Mouse (Mus musculus) heart, postnatal 10 days (tissue): ENCODE measurements around the gene Hba-a2. TPM values are rescaled to one million over a fixed set of nuclear protein-coding genes. Genes with fewer than 3 reads are reported as not detected.
"Not testable (repeated sequence)": the region's sequence is repeated elsewhere in the genome, so short reads cannot be mapped to it uniquely, and the experiment has no call there.

Experiments
- DNase-seq, 2 experiments: peaks; one replicate each; pipeline ENCODE4 v3.0.0; 2021
- intact Hi-C: fragments of 180-260 bp; cut with DNase I; formaldehyde crosslinking; loops from one replicate; pipeline ENCODE4 v1.15.1; 2025
- total RNA-seq, 2 experiments: library from RNA; stranded (reverse); gene quantifications; 2 replicates each; pipeline ENCODE4 v1.2.3; 2021

Hba-a2 gene
- total RNA-seq = 1,000 to 10,000 TPM; 3,875 to 8,514 TPM

DNA sequence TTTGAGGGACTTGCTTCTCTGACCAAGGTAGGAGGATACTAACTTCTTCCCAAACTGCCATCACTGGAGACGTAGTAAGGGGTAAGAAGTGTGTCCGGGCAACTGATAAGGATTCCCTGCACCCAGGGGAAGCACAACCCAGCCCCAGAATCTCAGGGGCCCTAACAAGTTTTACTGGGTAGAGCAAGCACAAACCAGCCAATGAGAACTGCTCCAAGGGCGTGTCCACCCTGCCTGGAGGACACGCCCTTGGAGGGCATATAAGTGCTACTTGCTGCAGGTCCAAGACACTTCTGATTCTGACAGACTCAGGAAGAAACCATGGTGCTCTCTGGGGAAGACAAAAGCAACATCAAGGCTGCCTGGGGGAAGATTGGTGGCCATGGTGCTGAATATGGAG is at the start of gene Hba-a2:
Hba-a2 (plus strand) TSS at position 287 of the 400 bp plus-strand sequence.
- DNase-seq, intact Hi-C loops: not testable (repeated sequence)

GRCm38 (mm10) chr11:32247068-32247467 is 49.2 kb upstream of the Hba-a2 start:
- intact Hi-C loops = no loop called here

DNA sequence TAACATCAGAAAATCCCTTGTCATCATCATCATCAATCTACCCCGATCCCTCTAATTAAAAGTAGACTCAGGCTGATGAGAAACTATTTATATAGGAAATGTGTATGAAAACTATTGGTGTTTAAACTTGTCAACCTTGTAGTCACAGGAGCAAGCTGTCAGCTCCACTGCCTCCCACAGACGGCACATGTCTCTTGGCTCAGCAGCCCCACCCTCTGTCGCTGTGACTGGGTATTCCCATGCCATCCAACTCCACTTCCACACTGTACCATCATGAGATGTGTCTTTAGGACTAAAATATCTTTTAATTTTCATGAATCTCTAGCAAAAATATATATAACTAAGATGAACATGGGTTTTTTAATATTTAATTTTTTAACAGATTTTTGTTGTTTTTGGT is 47.9 kb upstream of the Hba-a2 start:
- intact Hi-C loops = no loop called here
- DNase-seq = no peak

More at GRCm38 (mm10) chr11:32247068-32247467, 49.2 kb upstream of the Hba-a2 start:
- DNase-seq = no peak

DNA sequence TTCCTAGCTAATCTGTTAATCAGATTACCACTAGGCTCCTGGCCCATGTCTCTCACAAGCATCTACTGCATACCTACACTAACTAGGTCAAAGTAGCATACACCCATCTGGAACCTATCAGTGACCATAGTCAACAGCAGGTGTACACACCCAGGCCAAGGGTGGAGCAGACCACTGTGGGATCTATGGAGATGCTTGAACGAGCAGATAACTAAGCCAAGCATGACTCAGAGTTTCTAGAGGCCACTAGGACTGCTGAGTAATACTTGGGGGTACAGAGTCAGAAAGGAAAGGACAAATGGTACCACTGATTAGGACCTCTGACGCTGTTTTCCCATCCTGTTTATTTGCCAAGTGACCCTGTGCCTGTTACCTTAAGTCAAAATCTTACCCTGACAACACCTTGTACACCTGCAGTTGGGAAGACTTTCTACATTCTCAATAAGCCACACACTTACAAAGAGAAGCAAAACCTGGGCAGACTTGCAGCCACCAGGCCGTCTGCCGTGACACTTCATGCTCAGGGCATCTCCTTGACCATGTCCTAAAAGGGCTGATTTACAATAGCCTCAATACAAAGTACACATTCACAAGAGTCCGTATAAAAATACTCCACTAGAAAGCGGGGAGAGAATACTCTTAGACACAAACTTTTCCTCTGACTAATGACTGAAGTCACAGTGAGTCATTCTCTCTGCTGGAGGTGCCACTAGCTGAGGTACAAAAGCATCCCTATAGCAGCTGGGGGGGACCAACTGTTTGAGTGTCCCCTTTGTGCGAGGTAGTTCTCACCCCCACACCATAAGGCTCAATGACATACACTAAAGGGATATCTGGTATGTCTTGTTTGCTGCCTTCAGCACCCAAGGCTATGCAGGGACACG is 45.2 kb upstream of the Hba-a2 start:
- intact Hi-C loops = no loop called here
- no peak for DNase-seq

DNA sequence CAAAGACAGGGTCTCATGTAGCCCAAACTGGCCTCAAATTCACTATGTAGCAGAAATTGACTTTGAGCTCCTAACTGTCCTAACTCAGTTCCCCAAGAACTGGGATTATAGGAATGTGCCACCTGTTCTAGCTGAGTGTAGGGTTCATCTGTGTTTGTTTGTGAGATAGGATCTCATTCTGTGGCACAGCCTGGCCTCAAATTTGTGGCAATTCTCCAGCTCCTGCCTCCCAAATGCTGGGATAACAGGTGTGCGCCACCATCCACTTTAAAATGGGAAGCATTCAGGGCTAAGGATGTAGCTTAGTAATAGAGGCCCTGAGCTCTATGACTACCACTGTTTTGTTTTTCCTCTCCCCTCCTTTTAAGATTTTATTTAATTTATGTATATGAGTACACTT is 43.2 kb upstream of the Hba-a2 start:
- DNase-seq = no peak
- intact Hi-C loops = no loop called here

GRCm38 (mm10) chr11:32256146-32256545 is 40.1 kb upstream of the Hba-a2 start:
- intact Hi-C loops = no loop called here
- DNase-seq = no peak

GRCm38 (mm10) chr11:32256566-32256965 is 39.7 kb upstream of the Hba-a2 start:
- no peak for DNase-seq
- intact Hi-C loops = no loop called here

DNA sequence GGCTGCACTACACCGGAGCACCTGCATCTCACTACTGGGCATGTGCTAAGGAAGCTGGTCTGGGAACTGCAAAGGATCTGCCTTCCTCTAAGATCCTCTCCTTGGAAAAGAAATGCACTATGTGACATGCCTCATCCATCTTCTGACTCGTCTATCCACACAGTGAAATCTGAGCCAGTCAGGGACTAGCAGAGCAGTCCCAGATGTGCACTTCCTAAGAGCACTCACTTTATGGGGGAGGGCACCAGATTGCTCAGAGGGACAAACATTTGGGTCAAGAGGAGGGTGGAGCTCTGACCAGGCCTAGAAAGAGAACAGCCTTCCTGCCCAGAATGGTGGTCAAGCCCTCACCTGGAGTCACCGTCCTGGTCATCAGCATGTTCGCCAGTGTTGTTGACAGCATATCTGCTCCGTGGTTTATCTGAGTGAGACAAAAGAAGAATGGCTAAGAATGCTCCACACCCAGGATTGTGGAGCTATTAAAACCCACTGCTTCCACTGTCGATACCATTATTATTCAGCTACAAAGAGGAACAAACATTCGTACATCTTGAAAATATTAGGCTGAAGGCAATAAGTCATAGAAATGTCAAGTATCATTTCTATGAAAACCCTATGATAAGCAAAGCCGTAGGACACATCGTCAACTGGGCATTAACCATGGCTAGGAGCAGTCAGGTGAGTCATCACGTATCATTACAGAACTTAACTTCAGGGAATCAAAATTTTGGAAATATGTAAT is 33.4 kb upstream of the Hba-a2 start:
- no peak for DNase-seq
- intact Hi-C loops = no loop called here

GRCm38 (mm10) chr11:32265117-32265738 is 31.1 kb upstream of the Hba-a2 start:
- intact Hi-C loops = no loop called here
- no peak for DNase-seq

GRCm38 (mm10) chr11:32266194-32266593 is 30.1 kb upstream of the Hba-a2 start:
- no peak for DNase-seq
- intact Hi-C loops = no loop called here

DNA sequence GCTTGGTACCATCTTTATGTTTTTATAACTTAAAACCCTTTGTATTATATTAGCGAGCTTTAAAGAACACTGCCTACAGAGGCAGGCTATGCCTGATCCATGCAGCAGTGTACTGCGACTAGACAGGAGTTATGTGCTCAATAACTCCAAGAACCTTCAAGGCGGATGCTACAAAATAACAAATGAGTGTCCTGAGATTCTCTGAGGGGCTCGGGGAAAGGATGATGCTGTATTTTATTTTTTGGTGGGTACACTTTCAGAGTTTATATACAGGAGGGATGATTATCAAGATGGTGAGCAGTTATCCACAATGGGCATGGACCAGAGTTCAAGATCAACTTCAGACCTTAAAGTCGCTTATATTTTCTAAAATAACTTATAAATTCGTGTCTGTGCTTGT is 29.5 kb upstream of the Hba-a2 start:
- intact Hi-C loops = no loop called here
- no peak for DNase-seq

DNA sequence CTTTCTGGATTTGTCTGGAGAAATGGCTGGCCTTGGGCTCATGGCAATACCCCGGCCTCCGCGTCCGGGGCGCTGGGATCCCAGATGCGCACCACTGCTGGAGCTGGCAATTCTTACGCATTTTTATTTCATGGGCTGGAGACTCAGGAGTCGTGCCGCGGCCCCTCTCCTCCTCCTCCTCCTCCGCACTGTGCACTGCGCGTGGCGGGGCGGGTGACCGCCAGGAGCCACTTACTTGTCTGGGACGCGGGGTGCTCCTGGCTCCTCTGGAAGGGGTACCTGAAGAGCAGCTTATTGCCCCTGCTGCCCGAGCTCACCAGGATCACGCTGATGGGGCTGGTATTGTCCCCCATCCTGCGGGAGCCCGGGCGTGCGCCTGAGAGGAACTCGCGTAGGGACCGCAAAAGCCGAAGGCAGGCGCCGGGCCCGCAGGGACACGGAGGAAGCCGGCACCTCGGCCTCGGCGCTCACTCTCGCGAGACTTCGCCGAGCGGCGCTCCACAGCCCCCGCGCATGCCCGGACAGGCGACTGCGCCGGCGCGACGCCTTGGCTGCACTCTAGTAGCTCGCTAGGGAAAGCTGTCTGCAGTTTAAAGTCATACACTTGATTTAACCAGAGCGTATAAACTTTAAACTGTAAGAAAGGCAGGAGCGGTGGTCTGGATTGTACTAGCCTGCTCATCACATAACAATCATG is 29.0 kb upstream of the Hba-a2 start, which contains the start of gene Nprl3:
Nprl3 (minus strand) TSS at position 520 of the 697 bp plus-strand sequence.
- intact Hi-C loops = no loop called here
- peak; percentile 97 to 98 for DNase-seq

- no peak for DNase-seq
- intact Hi-C loops = no loop called here
Measured at GRCm38 (mm10) chr11:32267964-32268363, 28.3 kb upstream of the Hba-a2 start.

DNA sequence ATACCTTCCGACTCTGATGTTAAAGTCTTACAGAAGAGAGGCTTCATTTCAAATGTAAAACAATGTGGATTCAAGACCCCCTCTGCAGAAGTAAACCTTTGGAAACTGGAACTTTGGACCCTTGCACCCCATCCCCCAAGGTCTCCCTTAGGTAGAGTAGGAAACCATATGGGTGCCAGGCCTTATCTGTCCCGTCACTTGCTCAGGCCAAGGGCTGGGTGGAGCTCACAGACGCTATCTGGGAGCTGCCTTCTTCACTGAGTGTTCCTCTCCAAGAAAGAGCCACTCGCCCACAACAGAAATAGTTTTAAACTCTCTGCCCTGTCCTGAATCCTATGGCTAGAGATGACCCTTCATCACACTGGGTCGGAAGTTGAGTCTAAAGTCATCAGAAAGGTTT is 27.3 kb upstream of the Hba-a2 start:
- intact Hi-C loops = no loop called here
- DNase-seq = no peak

GRCm38 (mm10) chr11:32271178-32271577 is 25.1 kb upstream of the Hba-a2 start:
- DNase-seq = no peak
- intact Hi-C loops = no loop called here

GRCm38 (mm10) chr11:32276347-32276746 is 19.9 kb upstream of the Hba-a2 start, which contains the start of gene Hba-x:
Hba-x (plus strand) TSS chr11:32276400.
- DNase-seq = no peak
- intact Hi-C loops = no loop called here

- DNase-seq = no peak
- intact Hi-C loops = no loop called here
Measured at GRCm38 (mm10) chr11:32277736-32278457, 18.4 kb upstream of the Hba-a2 start.

- no peak for DNase-seq
- intact Hi-C loops = no loop called here
Measured at GRCm38 (mm10) chr11:32278458-32278957, 17.8 kb upstream of the Hba-a2 start.

DNA sequence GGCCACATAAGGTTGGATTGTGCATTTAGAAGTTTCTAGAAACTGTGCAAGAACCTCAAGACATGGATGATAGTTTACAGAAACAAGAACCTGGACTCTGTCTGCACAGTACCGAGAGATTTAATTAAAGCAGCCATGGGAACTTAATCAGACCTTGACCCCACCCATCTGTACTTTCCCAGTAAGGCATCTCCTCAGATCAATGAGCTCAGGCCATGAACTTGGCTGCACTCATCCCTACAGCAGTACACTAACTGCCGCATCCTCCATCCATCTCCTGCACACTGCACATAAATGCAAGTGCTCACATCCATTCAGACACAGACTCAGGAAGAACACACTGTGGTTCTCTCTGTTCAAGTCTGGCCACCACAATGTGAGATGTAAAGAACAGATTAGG is 15.6 kb upstream of the Hba-a2 start:
- DNase-seq = no peak
- intact Hi-C loops = no loop called here
